Mouse (Mus musculus): Measurements from ENCODE around the gene St5. TPM values are rescaled to one million over a fixed set of nuclear protein-coding genes. Genes with fewer than 3 reads are reported as not detected.

The St5 gene
- total RNA-seq, 1 experiment: 25.6 TPM

GRCm38 (mm10) chr7:109562676-109563075 lies 140.7 kb downstream of the St5 start:
- Histone ChIP-seq H3K9me3 (ENCODE audit: control insufficient read depth, insufficient read depth, low read depth, low read length) (no peaks in the 10 kb centered on the region), H3K27ac (ENCODE audit: insufficient read depth, low read depth, low read length, poor library complexity, severe bottlenecking) (no peak overlapping the region), H3K36me3 (ENCODE audit: control insufficient read depth, insufficient read depth, low read length, poor library complexity, severe bottlenecking) (no peaks in the 10 kb centered on the region), H3K4me1 (ENCODE audit: control insufficient read depth in 2 of 2, insufficient read depth in 2 of 2, low read length in 2 of 2, poor library complexity in 1 of 2) (peaks cover 11 to 17% of the 10 kb centered on the region in 2 experiments; a peak in 3 of 4 replicates), H3K9ac (ENCODE audit: insufficient read depth, low read depth, low read length, poor library complexity, severe bottlenecking) (no peak overlapping the region), H3K4me3 (ENCODE audit: insufficient read depth in 1 of 2, low read depth in 1 of 2, low read length in 2 of 2, poor library complexity in 1 of 2, severe bottlenecking in 1 of 2) (no peak overlapping the region)
- in situ Hi-C loops (cut with MboI; ENCODE audit: low sequenced_read_pairs in 2 of 2, unreplicated experiment in 2 of 2): no loop called here
- TF ChIP-seq HCFC1 (IDR thresholded peaks at IDR 0.05; ENCODE audit: borderline replicate concordance, insufficient read depth, low read length): no peak
- TF ChIP-seq CHD2 (IDR thresholded peaks at IDR 0.05; ENCODE audit: low read depth, low read length): no peak
- TF ChIP-seq ZNF384 (IDR thresholded peaks at IDR 0.05; ENCODE audit: low read depth, low read length): no peak
- TF ChIP-seq ZC3H11A (IDR thresholded peaks at IDR 0.05; ENCODE audit: borderline replicate concordance, low read depth, low read length): no peak
- no peak for TF ChIP-seq MAFK (IDR thresholded peaks at IDR 0.05; ENCODE audit: insufficient read depth, low read depth, low read length)
- no peak for DNase-seq (ENCODE audit: low read depth, low spot score)

GRCm38 (mm10) chr7:109562154-109562599 lies 141.2 kb downstream of the St5 start:
- Histone ChIP-seq H3K9ac (ENCODE audit: insufficient read depth, low read depth, low read length, poor library complexity, severe bottlenecking) (no peak overlapping the region), H3K4me3 (ENCODE audit: insufficient read depth in 1 of 2, low read depth in 1 of 2, low read length in 2 of 2, poor library complexity in 1 of 2, severe bottlenecking in 1 of 2) (no peak overlapping the region), H3K4me1 (ENCODE audit: control insufficient read depth in 2 of 2, insufficient read depth in 2 of 2, low read length in 2 of 2, poor library complexity in 1 of 2) (peaks cover 10 to 16% of the 10 kb centered on the region in 2 experiments; a peak in 3 of 4 replicates), H3K36me3 (ENCODE audit: control insufficient read depth, insufficient read depth, low read length, poor library complexity, severe bottlenecking) (no peaks in the 10 kb centered on the region), H3K27ac (ENCODE audit: insufficient read depth, low read depth, low read length, poor library complexity, severe bottlenecking) (no peak overlapping the region), H3K9me3 (ENCODE audit: control insufficient read depth, insufficient read depth, low read depth, low read length) (no peaks in the 10 kb centered on the region)
- in situ Hi-C loops (cut with MboI; ENCODE audit: low sequenced_read_pairs in 2 of 2, unreplicated experiment in 2 of 2): no loop called here
- no peak for DNase-seq (ENCODE audit: low read depth, low spot score)
- TF ChIP-seq ZC3H11A (IDR thresholded peaks at IDR 0.05; ENCODE audit: borderline replicate concordance, low read depth, low read length) (no peak), ZNF384 (IDR thresholded peaks at IDR 0.05; ENCODE audit: low read depth, low read length) (no peak), HCFC1 (IDR thresholded peaks at IDR 0.05; ENCODE audit: borderline replicate concordance, insufficient read depth, low read length) (no peak), CHD2 (IDR thresholded peaks at IDR 0.05; ENCODE audit: low read depth, low read length) (no peak), MAFK (IDR thresholded peaks at IDR 0.05; ENCODE audit: insufficient read depth, low read depth, low read length) (no peak)

DNA sequence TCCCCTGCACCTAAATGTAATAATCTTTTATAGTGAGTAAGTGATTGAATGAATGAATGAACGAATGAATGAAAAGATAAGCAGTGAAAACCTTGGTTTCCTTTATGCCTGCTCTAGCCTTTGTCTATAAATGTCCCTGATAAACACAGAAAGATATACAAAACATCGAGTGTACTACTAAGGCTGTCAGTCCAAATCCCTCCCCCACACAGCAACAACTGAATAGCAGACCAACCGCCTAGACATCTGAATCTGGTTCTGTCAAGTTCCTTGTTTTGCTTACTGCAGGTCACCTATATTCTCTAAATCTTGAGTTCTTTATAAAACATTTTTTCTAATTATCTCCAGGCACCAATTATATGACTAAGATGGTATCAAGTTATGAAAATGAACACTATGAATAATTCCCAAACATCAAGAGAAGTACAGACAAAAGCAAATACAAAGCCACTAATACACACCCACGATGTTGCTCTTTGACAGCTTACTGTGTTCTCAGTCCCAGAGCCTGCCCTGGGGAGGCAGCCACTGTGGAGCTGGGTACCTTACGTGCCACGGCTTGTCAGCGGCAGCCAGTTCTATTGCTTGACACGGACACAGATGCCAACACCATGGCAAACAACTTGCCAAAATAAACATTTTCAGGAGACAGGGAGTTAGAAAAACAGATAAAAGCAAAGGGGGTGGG lies 141.8 kb downstream of the St5 start:
- Histone ChIP-seq H3K4me3 (ENCODE audit: insufficient read depth in 1 of 2, low read depth in 1 of 2, low read length in 2 of 2, poor library complexity in 1 of 2, severe bottlenecking in 1 of 2) (no peak overlapping the region), H3K27ac (ENCODE audit: insufficient read depth, low read depth, low read length, poor library complexity, severe bottlenecking) (no peak overlapping the region), H3K9ac (ENCODE audit: insufficient read depth, low read depth, low read length, poor library complexity, severe bottlenecking) (peak overlapping the region; percentile 25; the same call in 1 of the 2 replicates), H3K9me3 (ENCODE audit: control insufficient read depth, insufficient read depth, low read depth, low read length) (no peaks in the 10 kb centered on the region), H3K4me1 (ENCODE audit: control insufficient read depth in 2 of 2, insufficient read depth in 2 of 2, low read length in 2 of 2, poor library complexity in 1 of 2) (peaks cover 7 to 11% of the 10 kb centered on the region in 2 experiments; a peak in 2 of 4 replicates), H3K36me3 (ENCODE audit: control insufficient read depth, insufficient read depth, low read length, poor library complexity, severe bottlenecking) (no peaks in the 10 kb centered on the region)
- DNase-seq (ENCODE audit: low read depth, low spot score): no peak
- no peak for TF ChIP-seq ZC3H11A (IDR thresholded peaks at IDR 0.05; ENCODE audit: borderline replicate concordance, low read depth, low read length)
- no peak for TF ChIP-seq HCFC1 (IDR thresholded peaks at IDR 0.05; ENCODE audit: borderline replicate concordance, insufficient read depth, low read length)
- TF ChIP-seq MAFK (IDR thresholded peaks at IDR 0.05; ENCODE audit: insufficient read depth, low read depth, low read length): no peak
- TF ChIP-seq CHD2 (IDR thresholded peaks at IDR 0.05; ENCODE audit: low read depth, low read length): no peak
- TF ChIP-seq ZNF384 (IDR thresholded peaks at IDR 0.05; ENCODE audit: low read depth, low read length): no peak
- in situ Hi-C loops (cut with MboI; ENCODE audit: low sequenced_read_pairs in 2 of 2, unreplicated experiment in 2 of 2): no loop called here

- Histone ChIP-seq H3K9ac (ENCODE audit: insufficient read depth, low read depth, low read length, poor library complexity, severe bottlenecking) (no peak overlapping the region), H3K27ac (ENCODE audit: insufficient read depth, low read depth, low read length, poor library complexity, severe bottlenecking) (no peak overlapping the region), H3K4me3 (ENCODE audit: insufficient read depth in 1 of 2, low read depth in 1 of 2, low read length in 2 of 2, poor library complexity in 1 of 2, severe bottlenecking in 1 of 2) (no peak overlapping the region), H3K36me3 (ENCODE audit: control insufficient read depth, insufficient read depth, low read length, poor library complexity, severe bottlenecking) (no peaks in the 10 kb centered on the region), H3K4me1 (ENCODE audit: control insufficient read depth in 2 of 2, insufficient read depth in 2 of 2, low read length in 2 of 2, poor library complexity in 1 of 2) (peaks cover 4 to 8% of the 10 kb centered on the region in 2 experiments; a peak in 2 of 4 replicates), H3K9me3 (ENCODE audit: control insufficient read depth, insufficient read depth, low read depth, low read length) (no peaks in the 10 kb centered on the region)
- in situ Hi-C loops (cut with MboI; ENCODE audit: low sequenced_read_pairs in 2 of 2, unreplicated experiment in 2 of 2): no loop called here
- DNase-seq (ENCODE audit: low read depth, low spot score): no peak
- TF ChIP-seq HCFC1 (IDR thresholded peaks at IDR 0.05; ENCODE audit: borderline replicate concordance, insufficient read depth, low read length) (no peak), CHD2 (IDR thresholded peaks at IDR 0.05; ENCODE audit: low read depth, low read length) (no peak), MAFK (IDR thresholded peaks at IDR 0.05; ENCODE audit: insufficient read depth, low read depth, low read length) (no peak), ZC3H11A (IDR thresholded peaks at IDR 0.05; ENCODE audit: borderline replicate concordance, low read depth, low read length) (no peak), ZNF384 (IDR thresholded peaks at IDR 0.05; ENCODE audit: low read depth, low read length) (no peak)
Measured at GRCm38 (mm10) chr7:109559536-109559935, 143.9 kb downstream of the St5 start.
